Mouse (Mus musculus) limb, embryonic 14.5 days (tissue): ENCODE results near the gene Rprd1b. TPM values are rescaled to one million over a fixed set of nuclear protein-coding genes. Genes with fewer than 3 reads are reported as not detected.

Source experiments
- ATAC-seq: fragments of 200-750 bp; cut with Nextera tagmentation; 2 replicates; pipeline ENCODE4 v1.8.0; 2017; ENCODE audit warnings: low read depth, moderate number of reproducible peaks, moderate TSS enrichment; ENCODE audit not compliant: low FRiP score
- DNase-seq: peaks from one replicate; pipeline ENCODE4 v3.0.0-alpha.2; 2015; ENCODE audit warnings: low spot score
- H3K27ac ChIP-seq: fragments of 300-500 bp; sonication (generic); replicated peaks from 2 replicates; pipeline ENCODE4 v1.5.1; 2014; ENCODE audit warnings: low read depth, mild to moderate bottlenecking, low read length, moderate library complexity, mixed read lengths
- H3K27me3 ChIP-seq: fragments of 300-500 bp; sonication (generic); 2 replicates; pipeline ENCODE4 v1.6.1; 2014; ENCODE audit warnings: low read length, mixed read lengths; ENCODE audit not compliant: control insufficient read depth, insufficient read depth
- H3K36me3 ChIP-seq: fragments of 300-500 bp; sonication (generic); 2 replicates; pipeline ENCODE4 v1.6.1; 2014; ENCODE audit warnings: mild to moderate bottlenecking, low read length, moderate library complexity, mixed read lengths; ENCODE audit not compliant: control insufficient read depth, insufficient read depth
- H3K4me1 ChIP-seq: fragments of 300-500 bp; sonication (generic); 2 replicates; pipeline ENCODE4 v1.6.1; 2014; ENCODE audit warnings: antibody characterized with exemption, low read length, mixed read lengths; ENCODE audit not compliant: control insufficient read depth, insufficient read depth
- H3K4me2 ChIP-seq: fragments of 300-500 bp; sonication (generic); replicated peaks from 2 replicates; pipeline ENCODE4 v1.6.1; 2014; ENCODE audit warnings: low read depth, mild to moderate bottlenecking, low read length, moderate library complexity; ENCODE audit not compliant: severe bottlenecking
- H3K4me3 ChIP-seq: fragments of 300-500 bp; sonication (generic); replicated peaks from 2 replicates; pipeline ENCODE4 v1.5.1; 2014; ENCODE audit warnings: low read length
- H3K9ac ChIP-seq: fragments of 300-500 bp; sonication (generic); 2 replicates; pipeline ENCODE4 v1.6.1; 2014; ENCODE audit warnings: mild to moderate bottlenecking, low read depth, low read length, moderate library complexity; ENCODE audit not compliant: severe bottlenecking
- H3K9me3 ChIP-seq: fragments of 300-500 bp; sonication (generic); 2 replicates; pipeline ENCODE4 v1.6.1; 2016; ENCODE audit warnings: low read length; ENCODE audit not compliant: control insufficient read depth
- POLR2A ChIP-seq: fragments of 200-500 bp; IDR thresholded peaks from 2 replicates; pipeline ENCODE4 v1.8.0; 2012; ENCODE audit warnings: inconsistent platforms, mild to moderate bottlenecking, moderate library complexity, borderline replicate concordance; ENCODE audit not compliant: insufficient read depth, insufficient read length; ENCODE audit errors: extremely low read depth
- WGBS: fragments of 180-500 bp; shearing (Covaris S2); extraction: QIAGEN DNeasy Blood & Tissue Kit; methylation state at CpG from one replicate; pipeline ENCODE4 v1.1.7; 2014; 5-methylcytosine and 5-hydroxymethylcytosine counted together
- polyA plus RNA-seq, 2 experiments: library from polyadenylated mRNA; depleted of rRNA in 1 of 2; stranded (reverse) in 1 of 2; unstranded in 1 of 2; fragments of >200 nt; fragmentation: Nextera tagmentation in 1 of 2; extraction: Ambion mirVana in 1 of 2; gene quantifications; 2 replicates each; pipeline versions ENCODE4 v1.2.1 to v1.2.3; 2012 to 2014

Rprd1b gene
- polyA plus RNA-seq, 2 experiments: 30.6 to 37.1 TPM

DNA sequence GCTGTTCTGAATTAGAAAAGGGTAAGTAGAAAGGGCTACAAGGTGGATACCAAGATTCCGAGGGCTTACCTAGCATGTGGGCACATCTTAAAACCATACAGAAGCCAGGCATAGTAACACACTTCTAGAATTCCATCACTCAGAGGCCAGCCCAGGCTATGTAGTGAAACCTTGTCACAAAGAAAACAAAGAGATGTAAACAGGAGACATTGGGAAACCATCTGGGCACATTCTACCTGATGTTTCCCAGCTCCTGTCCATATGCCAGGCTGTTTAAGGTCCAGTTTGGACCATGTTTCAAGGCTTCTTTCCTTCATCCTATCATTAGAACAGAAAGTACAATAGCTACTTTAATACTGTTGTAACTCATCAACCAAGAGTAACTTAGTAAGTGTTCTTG is 9.3 kb downstream of the Rprd1b start:
- Histone ChIP-seq H3K27me3 (no peaks in the 10 kb centered on the region), H3K9ac (no peak overlapping the region), H3K4me1 (no peaks in the 10 kb centered on the region), H3K27ac (no peak overlapping the region), H3K4me3 (no peak overlapping the region), H3K36me3 (peaks cover 48% of the 10 kb centered on the region), H3K9me3 (no peaks in the 10 kb centered on the region), H3K4me2 (no peak overlapping the region)
- ATAC-seq: no peak
- no peak for DNase-seq
- TF ChIP-seq POLR2A: no peak
- WGBS: 97% methylated on average over 1 of the region's 1 CpGs

- Histone ChIP-seq H3K27me3 (no peaks in the 10 kb centered on the region), H3K4me3 (no peak overlapping the region), H3K27ac (no peak overlapping the region), H3K9ac (no peak overlapping the region), H3K4me1 (no peaks in the 10 kb centered on the region), H3K36me3 (peaks cover 62% of the 10 kb centered on the region), H3K4me2 (no peak overlapping the region), H3K9me3 (no peaks in the 10 kb centered on the region)
- no peak for DNase-seq
- no peak for ATAC-seq
- WGBS: 60% methylated on average over 1 of the region's 1 CpGs
- TF ChIP-seq POLR2A: no peak
These were observed 11.4 kb downstream of the Rprd1b start for GRCm38 (mm10) chr2:158039662-158040061.

- no peak for TF ChIP-seq POLR2A
- ATAC-seq: no peak
- Histone ChIP-seq H3K4me2 (no peak overlapping the region), H3K4me1 (no peaks in the 10 kb centered on the region), H3K4me3 (no peak overlapping the region), H3K27me3 (no peaks in the 10 kb centered on the region), H3K36me3 (peaks cover 69% of the 10 kb centered on the region), H3K9me3 (no peaks in the 10 kb centered on the region), H3K27ac (no peak overlapping the region), H3K9ac (no peak overlapping the region)
- 90% methylated on average over 2 of the region's 2 CpGs for WGBS
- no peak for DNase-seq
These were observed 12.1 kb downstream of the Rprd1b start for GRCm38 (mm10) chr2:158040396-158040795.

DNA sequence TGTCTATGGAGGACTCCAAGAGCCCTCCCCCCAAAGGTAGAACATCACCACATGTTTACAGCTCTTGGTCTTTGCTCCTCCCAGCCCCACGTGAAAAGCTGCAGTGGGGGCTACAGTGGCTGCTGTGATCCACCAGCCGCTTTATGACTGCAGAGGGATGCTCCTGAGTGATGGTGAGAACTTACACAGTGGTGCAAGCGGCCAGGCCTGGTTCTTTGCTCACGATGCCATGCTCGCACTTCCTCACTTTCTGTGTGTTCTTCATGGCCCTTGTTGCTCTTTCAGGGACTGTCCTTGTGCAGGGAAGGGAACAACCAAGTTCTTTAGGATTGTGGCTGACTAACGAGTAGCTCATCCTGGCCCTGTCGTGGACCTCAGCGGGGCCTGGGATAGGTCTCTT is 15.2 kb downstream of the Rprd1b start:
- H3K4me2 ChIP-seq: no peak overlapping the region
- no peak overlapping the region for H3K4me3 ChIP-seq
- no peaks in the 10 kb centered on the region for H3K4me1 ChIP-seq
- no peaks in the 10 kb centered on the region for H3K27me3 ChIP-seq
- H3K27ac ChIP-seq: no peak overlapping the region
- H3K36me3 ChIP-seq: peaks cover 82% of the 10 kb centered on the region
- 81% methylated on average over 8 of the region's 8 CpGs for WGBS
- DNase-seq (no peak), ATAC-seq (no peak)
- no peak overlapping the region for H3K9ac ChIP-seq
- no peak for TF ChIP-seq POLR2A
- no peaks in the 10 kb centered on the region for H3K9me3 ChIP-seq

GRCm38 (mm10) chr2:158046186-158046585 is 17.9 kb downstream of the Rprd1b start:
- DNase-seq (no peak), ATAC-seq (no peak)
- Histone ChIP-seq H3K27me3 (no peaks in the 10 kb centered on the region), H3K4me2 (no peak overlapping the region), H3K27ac (no peak overlapping the region), H3K36me3 (peaks cover 79% of the 10 kb centered on the region), H3K4me1 (no peaks in the 10 kb centered on the region), H3K4me3 (no peak overlapping the region), H3K9ac (no peak overlapping the region), H3K9me3 (no peaks in the 10 kb centered on the region)
- TF ChIP-seq POLR2A: no peak
- WGBS: 80% methylated on average over 4 of the region's 4 CpGs

GRCm38 (mm10) chr2:158047903-158048302 is 19.6 kb downstream of the Rprd1b start:
- ATAC-seq: no peak
- H3K4me3 ChIP-seq: no peak overlapping the region
- TF ChIP-seq POLR2A: no peak
- H3K27me3 ChIP-seq: no peaks in the 10 kb centered on the region
- H3K4me1 ChIP-seq: no peaks in the 10 kb centered on the region
- no peaks in the 10 kb centered on the region for H3K9me3 ChIP-seq
- DNase-seq: no peak
- peaks cover 83% of the 10 kb centered on the region for H3K36me3 ChIP-seq
- no peak overlapping the region for H3K4me2 ChIP-seq
- no peak overlapping the region for H3K9ac ChIP-seq
- 57% methylated on average over 3 of the region's 3 CpGs for WGBS
- no peak overlapping the region for H3K27ac ChIP-seq
